Mouse (Mus musculus) adrenal gland (tissue): ENCODE results near the gene Dusp2.

Experiments used
- intact Hi-C: fragments of 180-260 bp; cut with DNase I; formaldehyde crosslinking; loops from one replicate; pipeline ENCODE4 v1.15.1; 2025

Dusp2 gene

DNA sequence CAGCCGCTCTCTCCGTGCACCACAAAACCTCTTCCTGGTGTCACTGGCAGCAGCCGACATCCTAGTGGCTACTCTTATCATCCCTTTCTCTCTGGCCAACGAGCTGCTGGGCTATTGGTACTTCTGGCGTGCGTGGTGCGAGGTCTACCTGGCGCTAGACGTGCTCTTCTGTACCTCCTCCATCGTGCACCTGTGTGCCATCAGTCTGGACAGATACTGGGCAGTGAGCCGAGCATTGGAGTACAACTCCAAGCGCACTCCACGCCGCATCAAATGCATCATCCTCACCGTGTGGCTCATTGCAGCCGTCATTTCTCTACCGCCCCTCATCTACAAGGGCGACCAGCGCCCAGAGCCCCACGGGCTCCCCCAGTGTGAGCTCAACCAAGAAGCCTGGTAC, 27.7 kb downstream of the Dusp2 start:
- intact Hi-C loops, result loop anchor here (10.0 kb wide), 1 partner anchor 191 kb away; no protein-coding TSS in a partner anchor

DNA sequence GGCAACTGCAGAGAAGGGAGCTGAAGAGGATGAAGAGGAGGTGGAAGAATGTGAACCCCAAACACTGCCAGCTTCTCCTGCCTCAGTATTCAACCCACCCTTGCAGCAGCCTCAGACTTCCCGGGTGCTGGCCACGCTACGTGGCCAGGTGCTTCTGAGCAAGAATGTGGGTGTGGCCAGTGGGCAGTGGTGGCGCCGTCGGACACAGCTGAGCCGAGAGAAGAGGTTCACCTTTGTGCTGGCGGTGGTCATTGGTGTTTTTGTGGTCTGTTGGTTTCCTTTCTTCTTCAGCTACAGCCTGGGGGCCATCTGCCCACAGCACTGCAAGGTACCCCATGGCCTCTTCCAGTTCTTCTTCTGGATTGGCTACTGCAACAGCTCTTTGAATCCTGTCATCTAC, 28.5 kb downstream of the Dusp2 start:
- intact Hi-C loops, result loop anchor here (10.0 kb wide), 1 partner anchor 190 kb away; no protein-coding TSS in a partner anchor

DNA sequence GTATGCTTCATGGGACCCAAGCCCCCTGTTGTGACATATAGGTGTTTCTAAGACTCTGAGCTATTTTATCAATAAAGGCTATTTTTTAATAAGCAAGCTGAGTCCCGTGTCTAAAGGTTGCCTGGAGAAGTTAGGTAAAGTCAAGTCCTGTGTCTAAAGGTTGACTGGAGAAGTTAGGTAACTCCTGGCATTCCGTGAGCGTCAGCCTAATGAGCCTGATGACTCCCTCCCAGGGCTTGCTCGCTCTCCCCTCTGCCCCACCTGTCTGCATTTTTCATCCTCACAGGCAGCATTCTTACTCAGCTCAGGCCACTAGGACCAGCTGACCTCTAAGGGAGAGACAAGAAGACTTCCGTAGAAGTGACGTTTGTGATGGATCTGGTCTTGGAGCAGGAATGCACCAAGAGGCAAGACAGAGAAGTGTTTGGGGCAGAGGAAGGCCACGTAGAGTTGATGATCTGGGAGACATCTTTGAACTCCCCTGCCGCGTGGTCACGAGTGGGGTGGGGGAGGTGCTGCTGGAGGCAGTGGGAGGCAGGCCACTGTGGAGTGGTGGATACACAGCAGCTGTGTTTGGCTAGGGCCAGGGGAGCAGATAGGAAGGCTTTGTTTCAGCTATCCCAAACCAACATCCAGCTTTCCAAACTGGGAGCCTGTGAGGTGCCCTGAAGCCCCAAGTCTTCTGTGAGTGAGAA, 31.3 kb downstream of the Dusp2 start:
- intact Hi-C loops, result loop anchor here (10.0 kb wide), 1 partner anchor 188 kb away; no protein-coding TSS in a partner anchor

GRCm38 (mm10) chr2:127369703-127370376, 33.9 kb downstream of the Dusp2 start:
- intact Hi-C loops, result loop anchor here (10.0 kb wide), 1 partner anchor 185 kb away; no protein-coding TSS in a partner anchor

DNA sequence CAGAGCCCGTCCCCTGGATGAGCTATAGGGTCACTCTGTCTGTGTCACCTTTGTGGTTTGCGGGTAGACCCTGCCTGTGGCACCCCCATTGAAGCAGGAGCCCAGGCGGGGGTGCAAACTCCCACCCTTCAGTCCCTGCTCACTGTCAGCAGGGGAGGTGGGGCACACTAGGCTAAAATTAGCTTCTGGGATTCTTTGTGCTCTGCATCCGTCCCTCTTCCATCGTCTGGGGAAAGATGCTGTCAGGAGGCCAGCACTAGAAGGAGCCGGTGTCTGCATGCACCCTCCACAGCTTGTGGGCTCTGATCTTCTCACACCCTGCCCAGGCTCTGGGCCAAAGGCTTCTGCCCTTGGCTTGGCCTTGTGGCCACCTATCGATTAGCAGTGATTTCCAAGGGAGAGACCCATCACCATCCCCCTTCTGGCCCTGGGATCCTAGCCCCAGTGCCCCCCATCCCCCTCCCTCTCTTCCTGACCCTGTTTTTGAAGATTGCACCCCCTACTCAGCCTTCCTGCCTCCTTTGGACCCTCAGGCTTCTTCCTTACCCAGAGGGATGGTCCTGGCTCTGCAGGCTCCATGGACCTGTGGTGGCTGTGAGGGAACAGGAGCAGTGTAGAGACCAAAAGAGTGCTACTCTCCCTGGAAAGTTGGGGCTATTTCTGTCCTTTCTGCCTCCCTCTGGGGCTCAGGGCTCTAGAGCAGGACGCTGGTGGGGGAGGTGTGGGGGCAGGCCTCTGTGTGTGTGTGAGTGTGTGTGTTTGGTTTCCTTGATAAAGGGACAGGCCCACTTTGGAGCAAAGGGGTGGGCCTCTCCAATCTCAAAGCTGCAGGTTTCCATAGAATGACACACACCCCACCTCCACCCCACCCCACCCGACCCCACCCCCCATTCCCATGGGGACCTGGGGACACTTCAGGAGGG, 34.9 kb downstream of the Dusp2 start:
- intact Hi-C loops, result no loop called here

- intact Hi-C loops, result no loop called here
Observed at GRCm38 (mm10) chr2:127371484-127371861, 35.5 kb downstream of the Dusp2 start.

DNA sequence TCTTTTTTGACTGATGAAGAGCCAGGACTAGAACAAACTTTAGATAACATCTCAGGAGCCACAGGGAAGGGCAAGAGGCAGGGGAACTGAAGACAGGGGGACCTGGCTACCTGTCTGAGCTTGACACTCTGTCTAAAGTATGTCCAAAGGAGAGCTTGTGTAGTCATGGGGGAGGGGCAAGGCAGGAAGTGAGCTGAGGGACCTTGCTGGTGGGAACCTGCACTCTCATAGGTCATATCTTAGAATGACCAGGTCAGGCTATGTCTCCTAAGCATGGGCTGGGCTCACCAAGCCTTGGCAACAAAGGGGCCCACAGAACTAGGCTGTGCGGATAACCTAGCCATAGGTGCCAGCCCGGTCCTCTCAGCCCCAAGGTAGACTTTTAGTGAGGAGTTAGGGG, 36.1 kb downstream of the Dusp2 start:
- intact Hi-C loops, result no loop called here

- intact Hi-C loops, result no loop called here
Observed at GRCm38 (mm10) chr2:127374131-127374530, 38.2 kb downstream of the Dusp2 start.

GRCm38 (mm10) chr2:127375087-127375486, 39.1 kb downstream of the Dusp2 start:
- intact Hi-C loops, result no loop called here

DNA sequence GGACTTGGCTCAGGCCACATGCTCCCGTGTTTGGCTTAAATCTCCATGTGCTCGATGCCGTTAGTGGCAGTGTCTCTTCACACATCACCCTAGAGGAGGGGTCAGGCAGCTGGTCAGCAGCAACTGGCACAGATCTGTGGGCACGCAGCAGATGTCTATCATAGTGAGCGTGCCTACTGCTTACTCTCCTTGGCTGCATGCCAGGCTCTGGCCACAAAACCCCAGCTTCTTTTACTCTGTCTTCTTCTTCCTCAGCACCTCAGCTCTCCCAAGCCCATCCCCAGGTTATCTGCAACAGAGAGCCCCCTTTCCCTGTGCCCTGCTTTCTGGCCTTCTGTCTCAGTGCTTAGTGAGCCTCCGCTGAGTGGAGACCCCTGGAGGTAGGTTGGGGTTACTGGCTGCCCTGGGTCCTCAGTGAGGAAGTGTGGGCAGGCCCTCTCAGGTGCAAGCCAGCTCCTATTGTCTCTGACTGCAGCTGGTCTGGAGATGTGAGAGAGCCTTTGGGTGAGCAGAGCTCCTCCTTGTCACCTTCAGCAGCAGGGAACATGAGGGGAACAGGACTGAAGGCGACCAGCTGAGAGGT, 39.9 kb downstream of the Dusp2 start:
- intact Hi-C loops, result no loop called here

GRCm38 (mm10) chr2:127376423-127377051, 40.6 kb downstream of the Dusp2 start:
- intact Hi-C loops, result no loop called here

DNA sequence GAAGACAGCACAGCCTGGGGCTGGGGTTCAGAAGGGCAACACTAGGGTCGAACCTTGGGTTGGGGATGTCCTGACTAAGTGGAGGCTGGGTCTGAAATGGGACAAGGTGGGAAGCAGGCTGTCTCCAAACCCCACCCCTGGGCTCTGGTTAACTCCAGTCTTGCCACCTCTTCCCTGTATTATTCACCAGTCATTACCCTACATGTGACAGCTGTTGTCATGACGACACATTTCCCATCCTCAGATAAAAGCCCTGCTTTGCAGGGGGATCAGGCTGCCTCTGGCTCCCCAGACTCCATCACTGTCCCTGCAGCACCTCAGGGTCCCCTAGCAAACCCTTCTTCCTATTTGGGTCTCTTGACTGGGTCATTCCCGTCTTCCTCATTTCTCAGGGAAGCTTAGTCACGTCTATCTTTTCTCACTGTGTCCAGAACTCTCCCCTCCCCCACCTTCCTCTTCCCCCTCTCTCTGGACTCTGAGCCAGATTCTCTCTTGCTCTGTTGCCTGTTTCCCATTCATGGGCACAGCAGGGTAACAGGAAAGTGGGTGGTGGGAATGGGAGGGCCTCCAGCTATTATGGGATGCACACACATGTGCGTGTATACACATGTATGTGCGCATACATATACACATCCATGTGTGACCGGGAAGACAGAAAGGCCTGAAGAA, 42.1 kb downstream of the Dusp2 start:
- intact Hi-C loops, result no loop called here

- intact Hi-C loops, result no loop called here
Observed at GRCm38 (mm10) chr2:127378611-127378990, 42.6 kb downstream of the Dusp2 start.

DNA sequence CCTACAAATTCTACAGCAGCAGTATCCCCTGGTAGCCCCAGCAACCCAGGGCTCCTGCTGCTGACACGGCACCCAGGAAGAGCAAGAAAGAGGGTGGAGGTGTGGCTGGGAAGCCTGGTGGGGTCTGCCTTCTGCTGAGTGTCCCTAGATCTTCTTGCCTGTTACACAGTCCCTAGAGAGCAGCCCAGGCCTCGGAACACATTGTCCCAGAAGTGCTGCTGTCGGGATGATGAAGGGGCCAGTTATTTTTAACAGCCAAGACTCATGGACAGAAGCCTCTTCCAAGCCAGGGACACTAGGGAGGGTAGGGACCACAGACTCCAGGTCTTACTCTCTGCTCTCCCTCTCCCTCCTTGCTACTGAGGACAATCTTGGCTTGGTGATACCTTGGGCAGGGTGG, 43.3 kb downstream of the Dusp2 start:
- intact Hi-C loops, result no loop called here

DNA sequence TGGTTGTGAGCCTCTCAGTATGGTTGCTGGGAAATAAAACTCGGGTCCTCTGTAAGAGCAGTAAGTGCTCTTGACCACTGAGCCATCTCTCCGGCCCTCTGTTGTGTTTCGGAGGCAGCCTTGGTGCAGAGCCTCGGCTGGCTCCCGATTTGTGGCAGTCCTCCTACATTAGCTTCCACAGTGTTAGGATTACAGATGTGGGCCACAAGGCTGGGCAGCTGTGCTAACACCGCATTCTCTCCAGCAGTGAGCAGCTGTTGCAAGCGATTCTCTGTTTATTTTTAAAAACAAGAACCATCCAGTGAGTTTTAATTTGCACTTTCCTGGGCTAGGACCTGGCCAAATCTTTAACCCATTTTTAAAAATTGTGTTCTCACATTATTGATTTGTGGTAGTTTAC, 47.9 kb downstream of the Dusp2 start:
- intact Hi-C loops, result no loop called here

- intact Hi-C loops, result no loop called here
Observed at GRCm38 (mm10) chr2:127387521-127387920, 51.6 kb downstream of the Dusp2 start.
